Mouse (Mus musculus) embryonic facial prominence, embryonic 14.5 days (tissue): ENCODE measurements around the gene Slc6a20a. TPM values are rescaled to one million over a fixed set of nuclear protein-coding genes. Genes with fewer than 3 reads are reported as not detected.
A peak's percentile ranks its signal among the peaks of the same experiment; 100 is the strongest.

ENCODE experiments used
- ATAC-seq: fragments of 200-750 bp; cut with Nextera tagmentation; 2 replicates; pipeline ENCODE4 v1.8.0; 2017; ENCODE audit warnings: low read depth, moderate number of reproducible peaks, moderate TSS enrichment
- DNase-seq: peaks from one replicate; pipeline ENCODE4 v3.0.0-alpha.2; 2015; ENCODE audit warnings: low spot score
- H3K27ac ChIP-seq: fragments of 300-500 bp; sonication (generic); replicated peaks from 2 replicates; pipeline ENCODE4 v1.5.1; 2014; ENCODE audit warnings: low read depth, mild to moderate bottlenecking, low read length, moderate library complexity
- H3K27me3 ChIP-seq: fragments of 300-500 bp; sonication (generic); replicated peaks from 2 replicates; pipeline ENCODE4 v1.6.1; 2014; ENCODE audit warnings: low read length; ENCODE audit not compliant: control insufficient read depth, insufficient read depth
- H3K36me3 ChIP-seq: fragments of 300-500 bp; sonication (generic); 2 replicates; pipeline ENCODE4 v1.6.1; 2014; ENCODE audit warnings: low read length, mixed read lengths; ENCODE audit not compliant: control insufficient read depth, insufficient read depth
- H3K4me1 ChIP-seq: fragments of 300-500 bp; sonication (generic); 2 replicates; pipeline ENCODE4 v1.6.1; 2014; ENCODE audit warnings: antibody characterized with exemption, low read length; ENCODE audit not compliant: control insufficient read depth, insufficient read depth
- H3K4me2 ChIP-seq: fragments of 300-500 bp; sonication (generic); 2 replicates; pipeline ENCODE4 v1.6.1; 2014; ENCODE audit warnings: low read depth, mild to moderate bottlenecking, low read length, moderate library complexity, mixed read lengths
- H3K4me3 ChIP-seq: fragments of 300-500 bp; sonication (generic); 2 replicates; pipeline ENCODE4 v1.5.1; 2014; ENCODE audit warnings: low read depth, mild to moderate bottlenecking, low read length
- H3K9ac ChIP-seq: fragments of 300-500 bp; sonication (generic); 2 replicates; pipeline ENCODE4 v1.6.1; 2014; ENCODE audit warnings: low read depth, mild to moderate bottlenecking, low read length, moderate library complexity, mixed read lengths
- H3K9me3 ChIP-seq: fragments of 300-500 bp; sonication (generic); 2 replicates; pipeline ENCODE4 v1.6.1; 2016; ENCODE audit warnings: low read length; ENCODE audit not compliant: control insufficient read depth
- WGBS: fragments of 180-500 bp; shearing (Covaris S2); extraction: QIAGEN DNeasy Blood & Tissue Kit; methylation state at CpG from one replicate; pipeline ENCODE4 v1.1.7; 2014; 5-methylcytosine and 5-hydroxymethylcytosine counted together
- polyA plus RNA-seq: library from polyadenylated mRNA; unstranded; fragments of >200 nt; fragmentation: Nextera tagmentation; extraction: Ambion mirVana; gene quantifications from 2 replicates; pipeline ENCODE4 v1.2.1, GENCODE M21; 2014

Gene Slc6a20a
- polyA plus RNA-seq, 1 experiment from 2014 or later, result 0.99 TPM

DNA sequence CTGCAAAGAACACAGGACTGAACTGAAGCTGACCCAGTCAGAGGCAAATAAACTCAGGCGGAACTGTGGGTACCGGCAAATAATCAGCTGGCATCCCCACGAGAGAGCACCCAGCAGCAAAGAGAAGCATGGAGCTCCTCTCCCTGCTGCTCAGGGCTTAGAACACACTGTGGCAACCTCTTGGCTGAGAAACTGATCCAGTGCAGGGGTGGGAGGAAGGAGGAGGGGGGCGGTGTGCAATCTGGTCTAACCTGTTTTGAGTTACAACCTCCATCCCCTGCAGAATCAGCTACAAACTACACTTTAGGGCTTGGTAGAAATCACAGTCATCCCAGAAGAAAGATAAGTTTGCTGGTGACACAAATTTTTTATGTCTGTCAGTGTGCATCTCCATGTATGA lies 27.3 kb downstream of the Slc6a20a start:
- Histone ChIP-seq H3K4me3 (no peak overlapping the region), H3K4me1 (no peaks in the 10 kb centered on the region), H3K36me3 (no peaks in the 10 kb centered on the region), H3K27ac (no peak overlapping the region), H3K9ac (no peak overlapping the region), H3K4me2 (no peak overlapping the region), H3K27me3 (no peaks in the 10 kb centered on the region), H3K9me3 (no peaks in the 10 kb centered on the region)
- ATAC-seq (peak; percentile 86; the same call in 1 of the 2 replicates), DNase-seq (peak; percentile 52)
- WGBS, result 46% methylated on average over 4 of the region's 4 CpGs

DNA sequence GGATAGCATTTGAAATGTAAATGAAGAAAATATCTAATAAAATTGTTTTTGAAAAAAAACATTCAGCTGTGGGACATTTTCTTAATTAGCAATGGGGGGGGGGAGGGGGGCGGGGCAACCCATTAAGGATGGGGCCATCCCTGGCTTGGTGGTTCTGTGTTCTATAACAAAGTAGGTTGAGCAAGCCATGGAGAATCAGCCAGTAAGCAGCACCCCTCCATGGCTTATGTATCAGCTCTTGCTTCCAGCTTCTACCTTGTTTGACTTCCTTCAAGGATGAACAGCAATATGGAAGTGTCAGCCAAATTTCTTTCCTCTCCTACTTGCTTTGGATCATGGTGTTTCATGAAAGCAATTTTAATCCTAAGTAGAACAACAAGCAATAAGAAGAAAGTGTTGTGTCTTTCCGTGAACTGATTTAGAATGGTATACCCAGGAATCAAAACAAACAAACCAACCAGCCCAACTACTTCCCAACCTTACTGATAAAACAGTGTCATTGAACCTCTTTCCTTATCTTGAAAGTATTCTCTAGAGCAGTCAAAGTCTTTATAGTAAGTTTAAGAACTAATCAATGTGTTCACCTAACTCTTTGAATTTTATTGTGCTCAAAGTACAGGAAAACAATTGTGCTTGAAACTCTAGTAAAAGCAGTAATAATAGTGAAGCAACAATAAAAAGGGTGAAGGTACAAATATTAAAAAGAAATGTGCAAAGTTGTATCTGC lies 28.7 kb downstream of the Slc6a20a start:
- no peaks in the 10 kb centered on the region for H3K4me1 ChIP-seq
- no peaks in the 10 kb centered on the region for H3K36me3 ChIP-seq
- no peaks in the 10 kb centered on the region for H3K27me3 ChIP-seq
- DNase-seq (no peak), ATAC-seq (no peak)
- WGBS, result 85% methylated on average over 2 of the region's 2 CpGs
- H3K9ac ChIP-seq, result no peak overlapping the region
- H3K4me3 ChIP-seq, result no peak overlapping the region
- H3K27ac ChIP-seq, result no peak overlapping the region
- H3K4me2 ChIP-seq, result no peak overlapping the region
- H3K9me3 ChIP-seq, result no peaks in the 10 kb centered on the region

DNA sequence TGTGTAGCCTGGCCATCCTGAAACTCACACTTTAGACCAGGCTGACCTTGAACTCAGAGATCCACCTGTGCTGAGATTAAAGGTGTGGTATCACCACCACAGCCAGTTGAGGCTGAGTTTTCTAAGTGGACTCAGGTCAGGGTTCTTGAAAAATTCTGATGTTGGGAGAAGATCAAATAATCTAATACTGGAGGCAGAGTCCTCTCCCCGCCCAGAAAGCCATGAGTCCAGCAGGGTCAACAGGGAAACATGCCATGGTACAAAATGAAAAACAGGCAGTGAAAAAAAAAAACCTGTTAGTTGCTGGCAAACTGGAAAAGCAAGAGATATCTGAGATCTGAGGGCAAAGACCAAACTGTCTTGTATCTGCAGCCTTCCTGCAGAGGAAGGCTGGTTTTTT lies 38.6 kb downstream of the Slc6a20a start:
- ATAC-seq, result no peak
- no peaks in the 10 kb centered on the region for H3K9me3 ChIP-seq
- no peaks in the 10 kb centered on the region for H3K36me3 ChIP-seq
- H3K4me2 ChIP-seq, result no peak overlapping the region
- H3K27ac ChIP-seq, result no peak overlapping the region
- no peak overlapping the region for H3K4me3 ChIP-seq
- H3K9ac ChIP-seq, result no peak overlapping the region
- H3K4me1 ChIP-seq, result no peaks in the 10 kb centered on the region
- no peaks in the 10 kb centered on the region for H3K27me3 ChIP-seq
- no peak for DNase-seq
- WGBS, result 65% methylated on average over 1 of the region's 1 CpGs

DNA sequence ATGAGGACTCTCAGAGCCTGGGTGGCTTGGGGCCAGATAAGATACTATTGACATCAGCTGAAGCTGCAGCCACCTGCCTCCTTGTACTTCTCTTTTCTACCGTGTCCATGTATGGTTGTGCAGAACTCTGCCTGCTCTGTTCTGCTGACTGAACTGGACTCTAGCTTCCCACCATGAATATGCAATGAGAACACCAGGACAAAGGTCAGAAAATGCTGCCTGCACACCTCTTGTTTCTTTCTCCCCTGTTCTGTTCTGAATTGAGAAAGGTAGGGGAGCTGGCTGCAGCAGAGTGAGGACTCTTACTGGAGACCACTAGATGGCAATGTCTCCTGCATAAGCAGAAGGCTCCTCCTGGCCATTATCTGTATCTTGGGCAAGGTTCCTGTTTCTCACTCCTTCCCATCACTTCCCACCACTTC lies 40.0 kb downstream of the Slc6a20a start:
- H3K36me3 ChIP-seq, result no peaks in the 10 kb centered on the region
- no peak overlapping the region for H3K27ac ChIP-seq
- H3K9ac ChIP-seq, result no peak overlapping the region
- WGBS, result 47% methylated on average over 1 of the region's 1 CpGs
- H3K27me3 ChIP-seq, result no peaks in the 10 kb centered on the region
- H3K4me1 ChIP-seq, result no peaks in the 10 kb centered on the region
- DNase-seq, result peak; percentile 41
- ATAC-seq, result no peak
- no peak overlapping the region for H3K4me3 ChIP-seq
- H3K4me2 ChIP-seq, result no peak overlapping the region
- H3K9me3 ChIP-seq, result no peaks in the 10 kb centered on the region

DNA sequence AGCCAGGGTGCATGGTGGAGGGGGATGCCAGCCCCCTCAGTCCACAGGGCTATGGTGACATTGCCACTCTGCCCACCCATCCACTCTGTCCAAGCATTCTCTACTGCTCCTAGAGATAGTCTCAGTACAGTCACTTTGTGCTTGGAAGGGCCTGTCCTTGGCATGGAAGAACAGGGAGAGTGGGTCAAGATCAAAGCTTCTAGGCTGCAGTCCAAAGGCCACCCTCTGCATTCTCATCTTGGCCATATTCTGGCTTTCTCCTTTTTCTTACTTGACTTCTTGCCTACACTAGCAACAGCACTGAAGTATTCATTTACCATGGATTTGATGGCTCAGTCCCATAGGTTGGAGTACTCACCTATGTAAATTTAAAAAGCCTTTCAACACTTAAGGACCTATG lies 40.5 kb downstream of the Slc6a20a start:
- H3K4me2 ChIP-seq, result no peak overlapping the region
- no peaks in the 10 kb centered on the region for H3K4me1 ChIP-seq
- no peak overlapping the region for H3K27ac ChIP-seq
- no peaks in the 10 kb centered on the region for H3K9me3 ChIP-seq
- H3K36me3 ChIP-seq, result no peaks in the 10 kb centered on the region
- ATAC-seq (no peak), DNase-seq (no peak)
- no peak overlapping the region for H3K9ac ChIP-seq
- no peak overlapping the region for H3K4me3 ChIP-seq
- H3K27me3 ChIP-seq, result no peaks in the 10 kb centered on the region

DNA sequence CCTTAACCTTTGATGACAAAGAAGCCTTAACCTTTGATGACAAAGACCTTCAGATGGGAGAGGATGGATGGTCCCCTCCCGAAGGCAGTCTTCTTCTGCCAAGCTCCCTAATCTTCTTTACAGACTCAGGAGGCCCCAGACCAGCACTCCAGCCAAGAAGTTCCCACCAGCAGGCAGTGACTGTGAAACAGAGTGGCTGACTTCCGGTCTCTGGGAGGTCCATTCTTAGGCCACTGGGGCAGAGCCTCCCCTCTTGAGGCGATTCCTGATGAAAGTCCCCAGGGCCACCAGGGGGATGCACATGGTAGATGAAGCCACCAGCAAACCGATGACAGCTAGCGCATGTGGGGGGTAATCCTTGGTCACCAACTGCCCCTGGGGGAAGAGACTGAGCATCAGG lies 41.9 kb downstream of the Slc6a20a start:
- H3K9me3 ChIP-seq, result no peaks in the 10 kb centered on the region
- no peak for ATAC-seq
- WGBS, result 68% methylated on average over 5 of the region's 5 CpGs

DNA sequence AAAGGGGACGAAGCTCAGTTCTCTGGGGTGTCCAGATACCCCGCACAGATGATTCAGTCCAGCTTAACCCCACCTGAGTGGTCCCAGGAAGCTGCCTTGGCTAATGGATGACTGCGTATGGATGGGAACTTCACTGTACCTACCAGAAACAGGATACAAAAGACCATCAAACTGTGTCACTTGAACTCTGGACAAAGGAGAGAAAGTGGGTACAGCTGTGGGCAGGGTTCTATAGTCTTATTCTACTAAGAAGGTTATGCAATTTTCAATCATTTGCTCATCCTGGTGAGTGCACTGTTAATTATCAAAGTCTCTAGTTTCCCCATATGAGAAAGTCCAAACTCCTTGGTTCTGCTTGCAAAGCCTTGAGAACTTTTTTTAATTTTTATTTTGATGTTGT lies 45.7 kb downstream of the Slc6a20a start:
- H3K9me3 ChIP-seq, result no peaks in the 10 kb centered on the region
- WGBS, result 83% methylated on average over 3 of the region's 3 CpGs
- no peak for ATAC-seq

More for the DNA sequence above, 41.9 kb downstream of the Slc6a20a start:
- Histone ChIP-seq H3K4me3 (no peak overlapping the region), H3K27me3 (no peaks in the 10 kb centered on the region), H3K27ac (no peak overlapping the region), H3K4me1 (no peaks in the 10 kb centered on the region), H3K9ac (no peak overlapping the region), H3K4me2 (no peak overlapping the region), H3K36me3 (no peaks in the 10 kb centered on the region)
- no peak for DNase-seq

DNA sequence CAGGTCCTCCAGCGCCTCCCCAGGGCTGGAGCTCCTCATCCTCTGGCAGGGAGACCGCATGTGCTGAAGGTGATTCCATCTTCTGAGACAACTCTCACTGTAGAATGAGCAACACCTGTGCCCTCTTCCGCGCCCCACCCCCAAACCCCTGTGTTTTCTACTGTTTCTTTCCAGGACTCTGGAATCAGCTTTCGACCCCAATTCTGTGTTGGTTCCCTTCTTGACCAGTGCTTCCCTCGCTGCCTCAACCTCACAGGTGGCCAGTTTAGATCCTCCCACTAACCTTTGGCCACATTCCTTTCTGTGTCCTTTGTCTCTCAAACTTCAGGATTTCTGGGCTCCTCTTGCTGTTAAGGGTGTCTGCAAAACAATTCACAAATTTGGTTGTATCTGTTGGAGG lies 46.4 kb downstream of the Slc6a20a start, which contains the start of gene Slc6a20b:
TSS of gene Slc6a20b (minus strand) at position 285 of the 400 bp plus-strand sequence.
- H3K9me3 ChIP-seq, result no peaks in the 10 kb centered on the region
- H3K9ac ChIP-seq, result no peak within 1 kb of the TSS
- H3K4me1 ChIP-seq, result no peaks in the 10 kb centered on the region
- DNase-seq (no peak), ATAC-seq (no peak)
- no peak within 1 kb of the TSS for H3K27ac ChIP-seq
- H3K4me2 ChIP-seq, result no peak within 1 kb of the TSS
- H3K27me3 ChIP-seq, result no peaks in the 10 kb centered on the region
- H3K36me3 ChIP-seq, result no peaks in the 10 kb centered on the region
- no peak within 1 kb of the TSS for H3K4me3 ChIP-seq
- WGBS, result 76% methylated on average over 6 of the region's 6 CpGs

More for the DNA sequence above, 45.7 kb downstream of the Slc6a20a start:
- Histone ChIP-seq H3K27me3 (no peaks in the 10 kb centered on the region), H3K27ac (no peak overlapping the region), H3K9ac (no peak overlapping the region), H3K36me3 (no peaks in the 10 kb centered on the region), H3K4me2 (no peak overlapping the region), H3K4me3 (no peak overlapping the region), H3K4me1 (no peaks in the 10 kb centered on the region)
- DNase-seq, result no peak

DNA sequence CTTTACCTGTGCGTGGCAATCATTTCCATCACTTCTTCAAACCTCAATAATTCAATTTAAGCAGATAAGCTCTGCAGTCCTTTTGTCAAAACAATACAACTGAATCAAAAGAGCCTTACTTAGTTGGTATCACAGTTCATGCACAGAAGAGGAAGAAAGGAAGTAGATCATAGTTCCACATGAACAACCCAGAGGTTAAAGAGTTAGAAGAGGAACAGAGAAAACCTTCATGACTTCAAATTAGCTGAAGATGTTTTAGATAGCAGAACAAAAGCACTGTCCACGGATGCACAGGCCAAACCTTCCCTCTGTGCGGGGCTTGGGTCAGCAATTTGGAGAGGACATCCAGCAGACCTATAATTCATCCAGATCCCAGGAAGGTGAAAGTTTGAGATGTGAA lies 47.0 kb downstream of the Slc6a20a start:
- Histone ChIP-seq H3K4me2 (no peak overlapping the region), H3K4me3 (no peak overlapping the region), H3K4me1 (no peaks in the 10 kb centered on the region), H3K36me3 (no peaks in the 10 kb centered on the region), H3K9ac (no peak overlapping the region), H3K9me3 (no peaks in the 10 kb centered on the region), H3K27me3 (no peaks in the 10 kb centered on the region), H3K27ac (no peak overlapping the region)
- ATAC-seq (no peak), DNase-seq (no peak)
- 81% methylated on average over 3 of the region's 3 CpGs for WGBS
